Mouse (Mus musculus) forebrain, embryonic 13.5 days (tissue): ENCODE data around the gene Cacng8. TPM values are rescaled to one million over a fixed set of nuclear protein-coding genes. Genes with fewer than 3 reads are reported as not detected.

ENCODE experiments used
- ATAC-seq: fragments of 200-750 bp; cut with Nextera tagmentation; 2 replicates; pipeline ENCODE4 v1.8.0; 2017
- H3K27ac ChIP-seq: fragments of 300-500 bp; sonication (generic); 2 replicates; pipeline ENCODE4 v1.5.1; 2015; ENCODE audit warnings: inconsistent platforms, mild to moderate bottlenecking, moderate library complexity
- H3K27me3 ChIP-seq: fragments of 300-500 bp; sonication (generic); 2 replicates; pipeline ENCODE4 v1.6.1; 2015; ENCODE audit warnings: mild to moderate bottlenecking, inconsistent platforms
- H3K36me3 ChIP-seq: fragments of 300-500 bp; sonication (generic); 2 replicates; pipeline ENCODE4 v1.6.1; 2015; ENCODE audit warnings: mild to moderate bottlenecking, inconsistent platforms; ENCODE audit not compliant: poor library complexity, severe bottlenecking
- H3K4me1 ChIP-seq: fragments of 300-500 bp; sonication (generic); 2 replicates; pipeline ENCODE4 v1.6.1; 2015; ENCODE audit warnings: inconsistent platforms
- H3K4me2 ChIP-seq: fragments of 300-500 bp; sonication (generic); 2 replicates; pipeline ENCODE4 v1.6.1; 2015; ENCODE audit warnings: inconsistent platforms, mild to moderate bottlenecking, moderate library complexity
- H3K4me3 ChIP-seq: fragments of 300-500 bp; sonication (generic); 2 replicates; pipeline ENCODE4 v1.5.1; 2015; ENCODE audit warnings: mild to moderate bottlenecking, inconsistent platforms
- H3K9ac ChIP-seq: fragments of 300-500 bp; sonication (generic); 2 replicates; pipeline ENCODE4 v1.6.1; 2015; ENCODE audit warnings: mild to moderate bottlenecking, inconsistent platforms
- H3K9me3 ChIP-seq: fragments of 300-500 bp; sonication (generic); replicated peaks from 2 replicates; pipeline ENCODE4 v1.6.1; 2016; ENCODE audit warnings: inconsistent platforms
- WGBS: fragments of 180-500 bp; shearing (Covaris S2); methylation state at CpG from one replicate; pipeline ENCODE4 v1.1.7; 2015; 5-methylcytosine and 5-hydroxymethylcytosine counted together
- polyA plus RNA-seq: library from polyadenylated mRNA; unstranded; fragments of >200 nt; fragmentation: Nextera tagmentation; extraction: Ambion mirVana; gene quantifications from 2 replicates; pipeline ENCODE4 v1.2.1, GENCODE M21; 2015

Cacng8 gene
- polyA plus RNA-seq, result 10.0 and 12.6 TPM in 2 replicates

- Histone ChIP-seq H3K27ac (peak within 1 kb of the TSS; percentile 72), H3K9me3 (no peaks in the 10 kb centered on the region), H3K4me3 (peak within 1 kb of the TSS; percentile 52), H3K4me2 (peak within 1 kb of the TSS; percentile 86), H3K4me1 (peaks cover 50% of the 10 kb centered on the region), H3K9ac (peak within 1 kb of the TSS; percentile 77), H3K36me3 (peaks cover 17% of the 10 kb centered on the region), H3K27me3 (no peaks in the 10 kb centered on the region)
- peak; percentile 54 for ATAC-seq
- 0% methylated on average over 7 of the region's 7 CpGs for WGBS
These were observed at the start of gene Cacng8 for GRCm38 (mm10) chr7:3390413-3391080. Gene Cacng8, plus strand, starts transcription at chr7:3390683.

- Histone ChIP-seq H3K9me3 (no peaks in the 10 kb centered on the region), H3K4me3 (no peak overlapping the region), H3K4me1 (no peaks in the 10 kb centered on the region), H3K27ac (no peak overlapping the region), H3K9ac (no peak overlapping the region), H3K27me3 (no peaks in the 10 kb centered on the region), H3K4me2 (no peak overlapping the region), H3K36me3 (peaks cover 85% of the 10 kb centered on the region)
- ATAC-seq, result no peak
- WGBS, result 86% methylated on average over 3 of the region's 3 CpGs
These were observed 46.6 kb upstream of the Cacng8 start for GRCm38 (mm10) chr7:3343861-3344260.

- H3K9me3 ChIP-seq, result no peaks in the 10 kb centered on the region
- no peak for ATAC-seq
- H3K36me3 ChIP-seq, result peaks cover 88% of the 10 kb centered on the region
- 95% methylated on average over 3 of the region's 3 CpGs for WGBS
- H3K4me1 ChIP-seq, result no peaks in the 10 kb centered on the region
- H3K4me3 ChIP-seq, result no peak overlapping the region
- no peak overlapping the region for H3K27ac ChIP-seq
- H3K27me3 ChIP-seq, result no peaks in the 10 kb centered on the region
- H3K9ac ChIP-seq, result no peak overlapping the region
- H3K4me2 ChIP-seq, result no peak overlapping the region
These were observed 45.2 kb upstream of the Cacng8 start for GRCm38 (mm10) chr7:3345301-3345700.

GRCm38 (mm10) chr7:3347366-3348287 is 42.9 kb upstream of the Cacng8 start:
- ATAC-seq, result no peak
- Histone ChIP-seq H3K9ac (no peak overlapping the region), H3K4me3 (no peak overlapping the region), H3K27ac (no peak overlapping the region; the same call in 1 of the 2 replicates), H3K4me1 (no peaks in the 10 kb centered on the region), H3K9me3 (no peaks in the 10 kb centered on the region), H3K4me2 (no peak overlapping the region), H3K27me3 (no peaks in the 10 kb centered on the region), H3K36me3 (peaks cover 83% of the 10 kb centered on the region)
- WGBS, result 32% methylated on average over 20 of the region's 20 CpGs

- peaks cover 83% of the 10 kb centered on the region for H3K36me3 ChIP-seq
- WGBS, result 57% methylated on average over 5 of the region's 5 CpGs
These were observed 42.2 kb upstream of the Cacng8 start for GRCm38 (mm10) chr7:3348326-3348725.

GRCm38 (mm10) chr7:3349775-3350174 is 40.7 kb upstream of the Cacng8 start:
- H3K27ac ChIP-seq, result no peak overlapping the region
- H3K36me3 ChIP-seq, result peaks cover 74% of the 10 kb centered on the region
- H3K4me1 ChIP-seq, result no peaks in the 10 kb centered on the region
- H3K9ac ChIP-seq, result no peak overlapping the region
- H3K9me3 ChIP-seq, result no peaks in the 10 kb centered on the region
- H3K4me3 ChIP-seq, result no peak overlapping the region
- no peaks in the 10 kb centered on the region for H3K27me3 ChIP-seq
- WGBS, result 92% methylated on average over 9 of the region's 9 CpGs
- H3K4me2 ChIP-seq, result no peak overlapping the region
- ATAC-seq, result no peak

More at GRCm38 (mm10) chr7:3348326-3348725, 42.2 kb upstream of the Cacng8 start:
- no peaks in the 10 kb centered on the region for H3K9me3 ChIP-seq
- no peak overlapping the region for H3K4me2 ChIP-seq
- no peak for ATAC-seq
- H3K9ac ChIP-seq, result no peak overlapping the region
- no peaks in the 10 kb centered on the region for H3K27me3 ChIP-seq
- no peak overlapping the region for H3K4me3 ChIP-seq
- no peaks in the 10 kb centered on the region for H3K4me1 ChIP-seq
- H3K27ac ChIP-seq, result no peak overlapping the region

- Histone ChIP-seq H3K4me3 (no peak overlapping the region), H3K4me2 (no peak overlapping the region), H3K27ac (no peak overlapping the region), H3K4me1 (no peaks in the 10 kb centered on the region), H3K9me3 (no peaks in the 10 kb centered on the region), H3K9ac (no peak overlapping the region), H3K27me3 (no peaks in the 10 kb centered on the region), H3K36me3 (peaks cover 75% of the 10 kb centered on the region)
- ATAC-seq, result no peak
- WGBS, result 92% methylated on average over 1 of the region's 1 CpGs
These were observed 38.9 kb upstream of the Cacng8 start for GRCm38 (mm10) chr7:3351536-3351935.

GRCm38 (mm10) chr7:3354850-3355249 is 35.6 kb upstream of the Cacng8 start:
- Histone ChIP-seq H3K4me3 (no peak overlapping the region), H3K4me2 (no peak overlapping the region), H3K36me3 (peaks cover 69% of the 10 kb centered on the region), H3K27ac (no peak overlapping the region), H3K27me3 (no peaks in the 10 kb centered on the region), H3K4me1 (no peaks in the 10 kb centered on the region), H3K9ac (no peak overlapping the region), H3K9me3 (no peaks in the 10 kb centered on the region)
- no peak for ATAC-seq
- 89% methylated on average over 6 of the region's 6 CpGs for WGBS

GRCm38 (mm10) chr7:3360678-3361077 is 29.8 kb upstream of the Cacng8 start:
- no peak for ATAC-seq
- WGBS, result 88% methylated on average over 1 of the region's 1 CpGs

GRCm38 (mm10) chr7:3365547-3366279 is 24.8 kb upstream of the Cacng8 start:
- Histone ChIP-seq H3K27ac (no peak overlapping the region), H3K36me3 (peaks cover 47% of the 10 kb centered on the region), H3K4me3 (no peak overlapping the region), H3K27me3 (no peaks in the 10 kb centered on the region), H3K9ac (no peak overlapping the region), H3K4me1 (peaks cover 6% of the 10 kb centered on the region), H3K9me3 (no peaks in the 10 kb centered on the region), H3K4me2 (no peak overlapping the region)
- 47% methylated on average over 11 of the region's 11 CpGs for WGBS
- ATAC-seq, result no peak

More at GRCm38 (mm10) chr7:3360678-3361077, 29.8 kb upstream of the Cacng8 start:
- Histone ChIP-seq H3K9me3 (no peaks in the 10 kb centered on the region), H3K27me3 (no peaks in the 10 kb centered on the region), H3K4me2 (no peak overlapping the region), H3K27ac (no peak overlapping the region), H3K4me1 (no peaks in the 10 kb centered on the region), H3K4me3 (no peak overlapping the region), H3K9ac (no peak overlapping the region), H3K36me3 (peaks cover 73% of the 10 kb centered on the region)

- no peak for ATAC-seq
- H3K36me3 ChIP-seq, result peaks cover 42% of the 10 kb centered on the region
- no peak overlapping the region for H3K9ac ChIP-seq
- no peaks in the 10 kb centered on the region for H3K27me3 ChIP-seq
- H3K9me3 ChIP-seq, result no peaks in the 10 kb centered on the region
- H3K4me2 ChIP-seq, result no peak overlapping the region
- H3K4me3 ChIP-seq, result no peak overlapping the region
- H3K4me1 ChIP-seq, result peaks cover 6% of the 10 kb centered on the region
- whole genome bisulfite sequencing, result 19% methylated on average over 42 of the region's 42 CpGs
- H3K27ac ChIP-seq, result no peak overlapping the region
These were observed 23.6 kb upstream of the Cacng8 start for GRCm38 (mm10) chr7:3366705-3367516.
